Mouse (Mus musculus) thymus, postnatal 4 days (tissue): ENCODE data around the gene Lrsam1.
"Not testable (repeated sequence)": the region's sequence is repeated elsewhere in the genome, so short reads cannot be mapped to it uniquely, and the experiment has no call there.

Experiments used
- DNase-seq: peaks from one replicate; pipeline ENCODE4 v3.0.0; 2021

Gene Lrsam1

DNA sequence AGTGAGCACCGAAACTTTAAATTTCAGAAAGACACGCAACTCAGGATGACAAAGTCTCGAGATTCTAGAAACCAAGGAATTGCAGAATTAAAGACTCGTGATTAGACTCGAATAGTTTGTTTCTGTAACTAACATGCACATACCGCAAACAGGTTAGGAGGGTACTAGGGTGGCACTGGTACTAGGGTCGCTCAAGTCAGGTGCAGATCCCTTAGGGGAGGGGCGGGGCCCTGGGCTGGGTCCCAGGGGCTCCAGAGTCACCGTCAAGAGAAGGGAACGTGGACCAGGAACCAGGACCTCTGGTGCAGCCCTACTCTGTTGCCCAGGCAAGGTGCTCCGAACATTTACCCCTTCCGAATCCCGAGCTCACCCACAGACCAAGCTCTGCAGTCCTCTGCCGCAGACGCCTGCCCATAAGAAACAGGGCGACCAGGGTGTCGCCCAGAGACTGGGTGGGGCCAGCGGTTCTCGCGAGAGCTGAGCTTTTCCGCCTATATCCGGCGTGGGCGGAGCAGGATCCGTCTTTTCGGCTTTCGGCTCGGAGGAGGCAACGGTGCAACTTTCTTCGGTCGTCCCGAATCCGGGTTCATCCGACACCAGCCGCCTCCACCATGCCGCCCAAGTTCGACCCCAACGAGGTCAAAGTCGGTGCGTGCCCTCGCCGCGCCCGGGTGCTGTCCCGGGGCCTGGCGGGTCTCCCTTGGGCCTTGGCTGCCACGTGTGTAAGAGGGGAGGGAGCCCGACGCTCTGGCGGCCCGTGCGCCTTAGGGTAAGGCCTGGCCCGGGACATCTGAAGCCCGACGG lies at the start of gene Lrsam1, which contains the start of gene Rpl12:
TSS of gene Lrsam1 (minus strand) at position 423 of the 804 bp plus-strand sequence.
TSS of gene Rpl12 (plus strand) at position 368 of the 804 bp plus-strand sequence.
- peak; percentile 98 for DNase-seq

DNA sequence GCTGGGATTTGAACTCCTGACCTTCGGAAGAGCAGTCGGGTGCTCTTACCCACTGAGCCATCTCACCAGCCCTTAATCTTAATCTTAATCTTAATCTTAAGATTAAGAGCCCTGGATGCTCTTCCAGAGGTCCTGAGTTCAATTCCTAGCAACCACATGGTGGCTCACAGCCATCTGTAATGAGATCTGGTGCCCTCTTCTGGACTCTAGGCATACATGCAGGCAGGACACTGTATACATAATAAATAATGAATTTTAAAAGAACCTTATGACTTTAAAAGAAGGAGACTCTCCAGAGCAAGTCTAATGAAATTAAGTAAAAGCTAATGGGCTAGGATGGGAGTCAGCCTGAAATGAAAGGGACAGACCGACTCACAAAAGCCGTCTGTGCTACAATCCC lies 47.6 kb upstream of the Lrsam1 start:
- not testable (repeated sequence) for DNase-seq

DNA sequence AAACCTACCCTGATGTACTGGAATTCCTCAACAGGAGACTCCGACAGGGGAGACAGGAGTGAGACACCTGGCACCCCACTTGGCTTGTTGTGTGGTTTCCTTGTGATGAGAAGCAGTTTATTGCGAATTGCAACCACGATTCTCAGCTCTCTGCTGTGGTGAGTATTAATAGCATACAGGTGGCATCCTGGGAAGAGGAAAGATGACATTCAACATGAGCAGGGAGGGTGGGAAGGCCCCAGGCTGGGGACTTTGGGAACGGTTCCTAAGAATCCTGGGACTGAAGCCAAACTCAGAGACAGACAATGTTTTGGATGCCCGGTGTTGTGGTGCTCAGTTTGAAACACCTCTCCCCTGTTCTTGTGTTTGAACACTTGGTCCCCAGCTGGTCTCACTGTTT lies 43.6 kb upstream of the Lrsam1 start:
- DNase-seq = no peak

DNA sequence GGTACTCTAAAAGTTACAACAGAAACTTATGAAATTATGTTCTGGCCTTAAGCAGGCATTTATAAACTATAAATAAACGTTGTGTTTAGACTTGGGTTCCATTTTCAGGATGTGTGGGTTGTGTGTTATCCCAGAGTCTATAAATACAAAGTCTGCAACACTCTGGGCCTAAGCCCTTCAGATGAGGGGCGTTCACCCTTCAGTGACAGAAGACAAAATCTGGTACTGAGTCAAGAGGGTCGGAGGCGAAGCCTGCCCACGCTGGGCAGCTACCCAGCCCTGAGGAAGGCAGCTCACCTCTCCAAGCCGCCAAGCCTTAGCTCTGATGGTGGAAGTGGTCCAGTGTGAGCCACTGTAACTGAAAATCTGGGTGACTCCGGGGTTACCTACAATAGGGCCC lies 40.7 kb upstream of the Lrsam1 start:
- DNase-seq = no peak

DNA sequence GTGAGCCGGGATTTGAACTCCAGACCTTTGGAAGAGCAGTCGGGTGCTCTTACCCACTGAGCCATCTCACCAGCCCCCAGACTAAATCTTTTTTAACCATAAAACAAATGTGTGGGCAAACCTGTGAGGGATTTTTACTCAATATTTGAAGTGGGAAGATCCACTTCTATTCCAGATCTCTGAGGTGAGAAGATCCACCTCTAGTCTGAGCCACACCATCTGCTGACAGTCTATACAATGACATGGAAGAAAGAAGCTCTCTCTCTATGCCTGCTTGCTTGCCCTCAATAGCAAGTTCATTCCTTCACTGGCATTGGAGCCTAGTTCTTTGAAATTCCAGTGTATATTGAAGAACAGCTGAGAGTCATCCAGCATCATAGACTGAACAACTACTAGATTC lies 38.3 kb upstream of the Lrsam1 start:
- DNase-seq = no peak

DNA sequence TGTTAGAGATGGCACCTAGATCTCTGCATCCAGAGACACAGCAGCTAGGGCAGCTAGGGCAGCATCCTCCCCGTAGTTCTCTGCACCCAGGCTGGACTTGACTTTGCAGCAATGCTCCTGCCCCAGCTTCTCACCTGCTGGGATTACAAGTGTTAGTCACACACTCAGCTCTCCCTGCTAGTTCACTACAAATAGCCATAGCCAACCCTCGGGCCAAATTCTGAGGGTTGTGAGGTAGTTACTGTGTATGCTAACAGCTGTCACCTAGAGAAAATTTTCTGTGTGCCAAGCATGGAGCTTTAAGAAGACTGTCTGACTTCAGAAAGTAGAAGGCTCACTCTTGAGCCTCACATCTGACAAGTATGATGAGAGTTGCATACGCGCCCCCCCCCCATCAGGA lies 36.4 kb upstream of the Lrsam1 start:
- no peak for DNase-seq

DNA sequence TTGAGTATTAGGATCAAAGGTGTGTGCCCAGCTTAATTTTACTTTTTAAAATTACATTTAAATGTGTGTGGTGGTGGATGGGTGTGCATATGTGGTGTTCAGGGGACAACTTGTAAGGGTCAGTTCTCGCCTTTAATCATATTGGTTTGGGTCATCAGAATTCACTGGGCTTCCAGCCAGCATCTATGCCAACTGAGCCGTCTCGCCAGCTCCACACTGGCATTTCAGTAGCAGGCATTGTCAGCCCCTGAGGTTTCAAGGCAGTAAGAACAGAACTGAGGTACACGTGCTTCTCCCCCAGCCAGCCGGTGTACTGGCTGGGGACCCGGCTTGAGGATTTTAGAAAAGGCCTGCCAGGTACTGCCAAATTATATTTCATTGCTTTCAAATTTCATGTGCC lies 35.7 kb upstream of the Lrsam1 start:
- no peak for DNase-seq

DNA sequence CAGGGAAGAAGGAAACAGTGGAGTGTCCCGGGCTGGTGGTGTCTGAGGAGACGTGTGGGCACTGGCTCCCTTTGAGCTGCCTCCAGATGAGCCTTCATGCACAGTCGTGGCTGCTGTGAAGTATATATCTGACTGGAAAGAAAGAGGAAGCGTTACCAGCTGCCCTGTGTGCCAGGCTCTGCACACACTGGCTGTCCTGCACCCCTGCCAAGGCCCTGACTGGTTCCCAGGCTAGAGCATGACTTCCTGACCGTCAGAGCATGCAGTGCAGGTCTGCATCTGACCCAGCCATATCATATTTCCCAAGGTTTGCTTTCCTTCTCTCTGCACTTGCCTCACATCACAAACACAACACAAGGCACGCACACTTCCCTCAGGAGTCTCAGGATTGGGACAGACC lies 30.7 kb upstream of the Lrsam1 start:
- DNase-seq = no peak

DNA sequence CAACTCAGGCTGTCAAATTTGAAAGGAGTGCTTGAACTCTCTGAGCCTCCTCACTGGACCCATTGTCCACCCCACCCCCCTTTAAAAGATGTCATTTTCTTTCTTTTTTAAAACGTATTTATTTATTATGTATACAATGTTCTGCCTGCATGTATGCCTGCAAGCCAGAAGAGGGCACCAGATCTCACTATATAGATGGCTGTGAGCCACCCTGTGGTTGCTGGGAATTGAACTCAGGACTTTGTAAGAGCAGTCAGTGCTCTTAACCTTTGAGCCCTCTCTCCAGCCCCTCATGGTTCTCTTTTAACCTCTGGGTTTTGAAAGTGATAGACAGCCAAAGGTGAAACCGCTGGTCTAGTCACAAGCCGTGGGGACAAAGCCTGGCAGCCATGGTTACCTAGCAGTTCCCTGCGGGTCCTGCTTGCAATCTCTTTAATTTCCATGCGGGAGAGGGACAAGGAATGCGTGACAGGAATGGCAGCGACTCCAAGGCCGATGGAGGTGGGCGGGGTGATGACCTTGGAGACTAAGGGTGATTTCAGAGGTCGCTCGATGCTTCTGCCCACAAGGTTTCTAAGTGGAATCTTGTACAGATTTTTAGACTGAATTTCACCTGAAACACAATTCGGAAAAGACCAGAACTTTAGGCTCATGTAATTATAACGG lies 28.9 kb upstream of the Lrsam1 start:
- DNase-seq = peak; percentile 43

DNA sequence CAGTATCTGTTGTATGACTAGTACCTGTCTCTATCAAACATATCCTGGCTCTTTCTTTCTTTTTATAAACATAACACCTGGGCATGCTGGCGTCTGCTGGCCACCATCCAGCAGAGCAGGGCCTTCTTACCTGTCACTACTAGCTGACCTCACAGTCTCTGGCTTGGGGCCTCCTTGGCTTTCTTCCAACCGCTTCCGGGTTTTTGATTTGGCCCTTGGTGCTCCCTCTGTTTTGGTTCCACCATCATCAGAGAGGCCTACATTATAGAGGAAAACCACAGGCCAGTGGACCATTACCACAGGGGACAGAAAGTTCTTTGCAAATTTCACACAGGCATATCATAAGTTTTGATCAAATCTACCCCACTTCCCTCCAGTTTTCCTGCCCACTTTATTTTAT lies 28.0 kb upstream of the Lrsam1 start:
- DNase-seq = no peak

DNA sequence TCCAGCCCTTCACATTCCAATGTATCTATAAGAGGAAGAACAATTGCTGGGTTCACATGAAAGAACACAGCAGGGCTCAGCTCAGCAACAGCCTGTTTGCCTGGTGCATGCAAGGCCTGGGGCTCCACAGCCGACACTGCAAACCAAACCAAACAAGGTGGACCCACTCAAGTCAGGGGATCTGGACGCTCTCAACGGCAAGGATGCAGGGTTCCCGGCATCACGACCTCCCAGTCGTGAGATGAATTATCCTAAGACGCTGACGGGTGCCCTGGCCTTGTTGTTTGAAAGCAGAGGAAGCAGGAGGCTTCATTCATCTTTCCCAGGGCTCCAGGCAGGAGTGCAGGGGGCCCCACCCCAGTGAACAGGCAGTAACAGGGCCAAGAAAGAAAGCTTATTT lies 24.4 kb upstream of the Lrsam1 start:
- no peak for DNase-seq

DNA sequence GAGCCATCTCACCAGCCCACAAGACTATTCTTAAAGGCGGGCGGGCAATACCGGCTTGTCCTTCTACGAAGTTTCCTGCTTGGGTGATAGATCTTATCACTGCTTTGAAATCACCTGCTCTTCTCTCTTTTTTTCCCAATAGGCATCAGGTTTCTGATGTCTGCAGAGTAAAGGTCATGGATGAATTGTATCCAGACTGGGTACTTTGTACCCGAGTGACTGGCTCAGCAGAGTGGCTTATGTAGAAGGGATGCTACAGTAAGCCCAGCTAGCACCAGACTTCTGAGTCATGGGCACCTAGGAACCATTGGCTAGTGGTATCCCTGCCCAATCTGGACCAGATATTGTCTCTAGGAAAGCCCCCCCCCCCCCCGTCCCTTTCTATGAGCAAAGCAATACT lies 22.2 kb upstream of the Lrsam1 start:
- no peak for DNase-seq

DNA sequence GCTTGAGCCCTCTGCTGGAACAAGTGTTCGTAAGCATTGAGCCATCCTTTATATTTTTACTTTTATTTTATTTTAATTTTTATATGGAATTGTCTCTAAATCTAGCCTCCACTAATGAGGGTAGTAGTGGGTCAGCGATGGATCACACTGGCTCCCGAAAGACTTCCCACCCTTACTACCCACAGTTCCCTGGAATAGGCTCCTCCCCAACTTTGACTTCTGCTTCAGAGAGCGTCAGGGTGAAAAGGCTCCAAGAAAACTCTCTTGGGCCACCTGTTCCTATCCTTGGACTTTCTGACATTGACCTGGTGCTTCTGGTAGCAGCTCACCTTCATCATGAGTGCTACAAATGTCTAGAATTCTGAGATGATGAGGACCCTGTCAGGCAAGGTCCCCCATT lies 21.3 kb upstream of the Lrsam1 start:
- no peak for DNase-seq

DNA sequence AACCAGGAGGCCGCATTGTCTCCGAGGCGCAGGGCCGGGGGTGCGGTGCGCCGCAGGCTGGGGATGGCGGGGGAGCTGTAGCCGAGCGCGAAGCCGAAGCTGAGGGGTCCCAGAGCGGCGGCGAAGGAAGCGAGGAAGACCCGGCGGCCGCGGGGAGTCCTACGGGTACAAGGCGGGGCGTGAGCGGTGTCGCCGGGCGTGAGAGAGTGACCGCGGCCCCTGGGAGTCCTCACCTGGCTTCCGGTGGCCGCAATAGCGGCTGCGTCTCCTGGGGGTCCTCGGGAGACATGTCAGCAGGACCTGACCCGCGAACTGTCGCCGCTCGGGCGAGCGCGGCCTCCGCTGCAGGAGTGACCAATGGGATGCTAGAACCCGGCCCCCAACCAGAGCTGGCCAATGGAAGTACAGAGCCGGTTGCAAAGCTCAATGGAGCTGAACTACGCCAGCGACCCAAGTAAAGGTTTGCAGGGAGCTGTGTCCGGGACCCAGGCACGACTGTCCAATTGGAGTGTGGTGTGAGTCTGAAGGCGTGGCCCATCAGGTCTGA lies 20.4 kb upstream of the Lrsam1 start, which contains the start of gene Slc2a8:
TSS of gene Slc2a8 (minus strand) at position 359 of the 547 bp plus-strand sequence.
- DNase-seq = peak; percentile 77

DNA sequence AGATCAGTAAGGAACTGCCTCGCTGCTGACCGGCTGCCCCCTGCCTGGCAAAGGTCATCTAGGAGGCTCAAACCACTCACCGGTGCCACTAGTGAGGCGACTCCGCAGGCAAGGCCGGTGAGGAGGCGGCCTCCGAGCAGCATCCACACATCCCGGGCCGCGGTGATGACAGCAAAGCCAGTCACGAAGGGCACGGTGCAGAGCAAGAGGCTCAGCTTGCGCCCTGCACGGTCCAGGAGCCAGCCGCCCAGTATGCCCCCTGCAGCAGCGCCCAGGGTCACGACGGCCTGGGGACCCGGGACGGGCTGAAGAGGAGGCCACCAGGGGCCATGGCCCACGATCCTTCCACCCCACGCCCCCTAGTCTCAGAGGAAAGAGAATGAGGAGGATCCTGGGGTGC lies 19.9 kb upstream of the Lrsam1 start:
- peak; percentile 55 for DNase-seq

DNA sequence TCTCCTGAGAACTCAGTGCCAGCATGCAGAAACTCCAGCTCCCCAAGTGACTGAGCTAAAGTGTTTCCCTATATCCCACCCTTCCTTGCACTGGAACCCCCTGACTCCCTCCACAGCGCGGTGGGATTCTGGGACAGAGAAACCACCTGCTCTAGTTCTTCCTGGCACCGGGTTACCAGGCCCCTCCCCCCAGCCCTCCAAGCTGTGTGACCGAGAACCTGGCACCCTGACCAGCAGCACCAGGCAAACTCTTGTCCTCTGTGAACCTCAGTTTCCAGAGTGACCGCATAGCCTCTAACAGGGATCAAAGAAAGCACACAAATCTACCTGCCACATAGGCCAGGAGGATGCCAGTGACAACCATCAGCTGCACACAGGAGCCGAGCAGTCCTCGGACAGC lies 18.3 kb upstream of the Lrsam1 start:
- no peak for DNase-seq

DNA sequence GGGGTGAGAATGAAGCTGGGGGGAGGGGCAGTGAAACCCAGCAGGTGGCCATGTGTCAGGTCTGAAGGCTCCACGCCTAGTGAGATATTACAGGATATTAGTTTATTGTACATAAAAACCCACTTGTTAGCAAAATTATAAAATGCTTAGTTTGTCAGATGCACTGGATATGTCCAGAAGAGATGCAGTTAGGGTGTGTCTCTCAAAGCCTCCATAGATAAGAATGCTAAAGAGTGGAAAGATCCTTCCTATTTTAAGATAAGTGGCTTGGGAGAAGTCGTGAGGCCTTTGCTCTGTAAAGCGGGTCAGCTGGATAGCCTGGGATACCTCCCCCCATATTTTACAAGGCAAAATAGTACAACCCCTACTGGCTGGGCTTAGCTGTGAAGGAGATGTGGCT lies 17.3 kb upstream of the Lrsam1 start:
- DNase-seq = no peak

DNA sequence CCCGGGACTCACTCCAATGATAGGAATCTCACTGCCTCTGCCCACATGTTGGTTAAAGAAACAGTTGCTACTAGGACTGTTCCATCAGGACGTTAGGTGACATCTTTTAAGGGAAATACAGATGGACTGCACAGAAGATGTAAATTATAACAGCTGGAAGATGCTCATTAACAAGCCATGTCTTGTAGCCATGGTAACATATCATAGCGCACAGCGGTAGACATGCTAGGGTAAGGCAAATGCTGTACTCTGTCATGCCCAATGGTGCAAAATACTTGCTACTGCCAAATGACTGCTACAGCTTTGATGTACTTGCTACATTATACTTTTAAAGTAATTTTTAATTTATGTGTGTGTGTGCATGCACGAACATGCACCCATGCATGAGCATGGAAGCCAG lies 15.7 kb upstream of the Lrsam1 start:
- DNase-seq = no peak

DNA sequence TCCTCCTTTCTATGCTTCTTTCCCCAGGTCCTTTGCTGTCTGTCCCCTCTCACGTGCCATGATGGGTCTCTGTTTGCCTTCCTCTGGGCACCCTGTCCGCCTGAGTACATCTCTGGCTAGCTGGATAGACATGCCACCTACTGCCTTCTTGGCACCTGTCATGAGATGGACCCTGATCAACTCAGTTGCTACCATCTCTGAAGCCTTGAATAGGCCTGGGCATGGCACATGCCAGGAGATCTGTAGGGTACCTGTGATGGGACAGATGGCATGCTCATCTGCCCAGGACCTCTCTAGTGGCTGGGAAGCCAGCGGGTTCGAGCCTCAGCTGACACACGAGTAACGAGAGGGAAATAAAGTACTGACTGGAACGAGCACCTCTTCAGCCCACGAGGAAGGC lies 12.8 kb upstream of the Lrsam1 start:
- DNase-seq = no peak

DNA sequence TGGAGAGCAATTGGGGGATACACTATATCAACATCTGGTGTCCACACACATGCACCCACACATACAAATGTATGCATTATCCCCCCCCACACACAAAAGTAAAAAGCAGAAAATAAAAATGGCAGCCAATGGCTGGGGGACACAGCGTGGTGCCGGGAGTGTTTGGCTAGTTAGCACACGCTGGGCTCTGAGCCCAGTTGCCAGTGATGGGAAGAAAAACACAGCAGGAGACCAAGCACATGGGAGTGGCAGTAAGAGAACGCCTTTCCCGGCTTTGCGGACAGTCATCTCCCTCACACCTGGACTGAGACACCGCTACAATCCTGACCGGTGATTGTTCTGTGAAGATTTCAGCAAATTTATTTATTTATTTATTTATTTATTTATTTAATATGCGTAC lies 9.8 kb upstream of the Lrsam1 start:
- DNase-seq = no peak

DNA sequence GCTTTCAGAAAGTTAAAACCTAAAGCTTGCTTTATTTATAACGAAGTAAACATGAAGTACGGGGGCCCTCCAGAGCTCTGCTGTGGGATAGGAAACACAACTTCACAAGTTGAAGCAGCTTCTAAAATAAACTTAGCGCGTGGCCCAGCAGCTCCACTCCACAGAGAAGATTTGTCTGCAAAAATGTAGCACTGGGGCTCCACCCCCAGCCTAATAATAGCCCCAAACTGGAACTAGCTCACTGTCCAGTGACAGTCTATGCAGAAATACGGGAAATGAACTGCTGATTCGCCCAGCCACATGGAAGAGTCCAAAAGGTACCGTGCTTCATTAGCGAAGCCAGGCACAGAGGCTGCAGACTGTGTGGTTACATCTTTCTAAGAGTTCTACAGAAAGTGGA lies 7.9 kb upstream of the Lrsam1 start:
- DNase-seq = no peak

DNA sequence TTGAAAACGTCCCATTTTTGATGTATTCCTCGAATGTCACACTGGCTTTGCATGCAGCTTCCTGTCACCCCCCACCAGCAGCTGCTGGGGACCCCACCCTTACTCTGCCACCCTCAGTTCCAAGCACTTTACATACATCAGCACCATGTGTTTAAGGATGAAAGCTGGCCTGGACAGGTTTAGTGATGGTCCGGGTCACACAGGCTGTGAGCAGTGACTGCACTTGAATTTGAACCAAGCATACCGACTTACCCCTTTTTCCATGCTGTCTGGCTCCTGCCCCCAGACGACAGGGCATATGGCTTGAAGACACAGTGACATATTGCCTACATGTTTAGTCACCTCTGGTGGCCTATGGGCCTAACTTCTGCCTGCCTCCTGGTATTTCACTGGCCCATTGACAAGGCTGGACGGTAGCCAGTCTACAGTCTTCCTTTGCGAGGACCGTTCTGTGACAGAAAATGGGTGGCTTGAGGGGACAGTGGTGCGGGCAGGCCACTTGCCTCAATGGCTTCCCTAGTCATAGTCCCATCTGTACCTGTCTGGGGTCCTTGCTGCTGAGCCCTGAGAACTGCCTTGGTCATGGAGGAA lies 6.7 kb upstream of the Lrsam1 start:
- no peak for DNase-seq

DNA sequence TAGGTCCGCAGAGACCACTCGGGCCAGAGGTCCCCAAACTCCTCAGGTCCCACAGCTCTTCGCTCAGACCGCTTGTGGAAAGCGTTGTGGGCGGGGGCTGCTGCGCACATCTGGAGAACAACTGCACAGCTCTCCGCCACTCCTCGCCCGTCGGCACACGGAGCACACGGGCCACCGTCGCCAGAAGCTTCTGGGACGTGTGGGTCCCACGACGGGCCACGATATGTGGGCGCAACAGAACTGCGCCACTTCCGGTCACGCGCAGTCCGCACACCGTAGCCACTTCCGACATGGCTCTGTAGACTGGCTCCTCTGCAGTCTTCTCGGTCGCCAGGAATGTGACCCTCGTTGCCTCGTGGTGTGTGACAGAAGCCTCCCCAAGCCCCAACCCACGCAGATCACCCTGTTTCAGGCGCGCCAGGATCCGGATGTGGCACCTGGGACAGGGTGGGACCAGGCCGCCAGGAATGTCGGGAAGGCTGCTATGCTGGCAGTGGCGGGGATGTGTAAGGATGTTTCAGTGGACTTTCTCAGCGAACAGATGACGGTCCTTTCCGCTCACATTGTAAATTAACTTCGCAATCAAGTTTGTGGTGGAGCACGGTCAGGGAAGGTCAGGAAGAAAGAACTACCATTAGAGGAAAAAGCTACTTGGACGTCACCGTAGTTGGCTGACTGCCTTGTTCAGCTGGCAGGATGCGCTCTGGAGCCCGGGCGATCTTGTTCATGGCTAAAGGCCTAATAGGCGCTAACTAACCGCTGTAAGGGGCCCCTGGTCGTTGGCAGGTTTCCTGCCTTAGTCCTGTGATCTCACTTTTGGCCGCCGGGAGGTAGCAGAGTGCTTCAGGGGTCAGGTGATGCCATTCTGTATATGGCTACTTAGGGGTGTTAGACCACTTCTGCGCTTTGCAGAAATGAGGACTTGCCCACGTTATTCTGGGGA lies 5.5 kb upstream of the Lrsam1 start:
- peak; percentile 86 for DNase-seq
